Mouse (Mus musculus) erythroblast, embryonic 14.5 days (primary cell): ENCODE results near the gene Rcvrn. TPM values are rescaled to one million over a fixed set of nuclear protein-coding genes. Genes with fewer than 3 reads are reported as not detected.

Source experiments
- H3K27me3 ChIP-seq: 2 replicates; pipeline ENCODE4 v1.6.1; 2012; ENCODE audit warnings: inconsistent platforms; ENCODE audit not compliant: control insufficient read depth
- H3K36me3 ChIP-seq: 2 replicates; pipeline ENCODE4 v1.6.1; 2012; ENCODE audit warnings: mild to moderate bottlenecking, inconsistent platforms; ENCODE audit not compliant: control insufficient read depth
- H3K4me1 ChIP-seq: 2 replicates; pipeline ENCODE4 v1.6.1; 2012; ENCODE audit warnings: inconsistent platforms; ENCODE audit not compliant: control insufficient read depth
- H3K4me3 ChIP-seq: replicated peaks from 2 replicates; pipeline ENCODE3; 2012; ENCODE audit warnings: moderate library complexity, mild to moderate bottlenecking, inconsistent platforms
- H3K9me3 ChIP-seq: 2 replicates; pipeline ENCODE4 v1.6.1; 2012; ENCODE audit warnings: low read length, inconsistent platforms, mixed read lengths; ENCODE audit not compliant: control insufficient read depth
- GATA1 ChIP-seq: IDR thresholded peaks from 2 replicates; pipeline ENCODE4 v1.6.1; 2012; ENCODE audit warnings: low read length, inconsistent platforms, mixed read lengths
- TAL1 ChIP-seq: IDR thresholded peaks from 3 replicates; pipeline ENCODE4 v1.6.1; 2012; ENCODE audit warnings: low read length, inconsistent platforms, mixed read lengths
- polyA plus RNA-seq: library from polyadenylated mRNA; stranded (reverse); fragments of >175 nt; gene quantifications from 2 replicates; pipeline ENCODE4 v1.2.3, GENCODE M21; 2012

Rcvrn gene
- polyA plus RNA-seq, 1 experiment: not detected

GRCm38 (mm10) chr11:67654514-67654913, 40.6 kb upstream of the Rcvrn start:
- Histone ChIP-seq H3K4me1 (no peaks in the 10 kb centered on the region), H3K4me3 (no peak overlapping the region), H3K9me3 (no peaks in the 10 kb centered on the region), H3K36me3 (no peaks in the 10 kb centered on the region), H3K27me3 (no peaks in the 10 kb centered on the region)
- TF ChIP-seq GATA1 (no peak), TAL1 (no peak)

GRCm38 (mm10) chr11:67655236-67655959, 39.7 kb upstream of the Rcvrn start:
- no peaks in the 10 kb centered on the region for H3K4me1 ChIP-seq
- H3K9me3 ChIP-seq: no peaks in the 10 kb centered on the region
- no peak overlapping the region for H3K4me3 ChIP-seq
- H3K36me3 ChIP-seq: no peaks in the 10 kb centered on the region
- TF ChIP-seq TAL1 (no peak), GATA1 (no peak)
- no peaks in the 10 kb centered on the region for H3K27me3 ChIP-seq

GRCm38 (mm10) chr11:67656366-67656765, 38.8 kb upstream of the Rcvrn start:
- no peaks in the 10 kb centered on the region for H3K9me3 ChIP-seq
- no peak overlapping the region for H3K4me3 ChIP-seq
- H3K4me1 ChIP-seq: no peaks in the 10 kb centered on the region
- no peaks in the 10 kb centered on the region for H3K36me3 ChIP-seq
- no peaks in the 10 kb centered on the region for H3K27me3 ChIP-seq
- no peak for TF ChIP-seq TAL1
- TF ChIP-seq GATA1: no peak

- H3K27me3 ChIP-seq: no peaks in the 10 kb centered on the region
- H3K36me3 ChIP-seq: no peaks in the 10 kb centered on the region
- TF ChIP-seq GATA1 (no peak), TAL1 (no peak)
- no peaks in the 10 kb centered on the region for H3K9me3 ChIP-seq
- H3K4me3 ChIP-seq: no peak overlapping the region
- no peaks in the 10 kb centered on the region for H3K4me1 ChIP-seq
Observed at GRCm38 (mm10) chr11:67656811-67657210, 38.3 kb upstream of the Rcvrn start.

- no peaks in the 10 kb centered on the region for H3K4me1 ChIP-seq
- H3K4me3 ChIP-seq: no peak overlapping the region
- H3K27me3 ChIP-seq: no peaks in the 10 kb centered on the region
- no peaks in the 10 kb centered on the region for H3K36me3 ChIP-seq
- no peaks in the 10 kb centered on the region for H3K9me3 ChIP-seq
- TF ChIP-seq TAL1: no peak
- no peak for TF ChIP-seq GATA1
Observed at GRCm38 (mm10) chr11:67657685-67658382, 37.3 kb upstream of the Rcvrn start.

- TF ChIP-seq GATA1 (no peak), TAL1 (no peak)
- no peaks in the 10 kb centered on the region for H3K4me1 ChIP-seq
- H3K4me3 ChIP-seq: no peak overlapping the region
- no peaks in the 10 kb centered on the region for H3K27me3 ChIP-seq
- H3K36me3 ChIP-seq: no peaks in the 10 kb centered on the region
- H3K9me3 ChIP-seq: no peaks in the 10 kb centered on the region
Observed at GRCm38 (mm10) chr11:67661465-67661864, 33.7 kb upstream of the Rcvrn start.

- Histone ChIP-seq H3K4me1 (no peaks in the 10 kb centered on the region), H3K36me3 (no peaks in the 10 kb centered on the region), H3K9me3 (no peaks in the 10 kb centered on the region), H3K27me3 (no peaks in the 10 kb centered on the region), H3K4me3 (no peak overlapping the region)
- TF ChIP-seq TAL1 (no peak), GATA1 (no peak)
Observed at GRCm38 (mm10) chr11:67663437-67663836, 31.7 kb upstream of the Rcvrn start.

GRCm38 (mm10) chr11:67664261-67664660, 30.9 kb upstream of the Rcvrn start:
- Histone ChIP-seq H3K27me3 (no peaks in the 10 kb centered on the region), H3K9me3 (no peaks in the 10 kb centered on the region), H3K4me1 (no peaks in the 10 kb centered on the region), H3K4me3 (no peak overlapping the region), H3K36me3 (no peaks in the 10 kb centered on the region)
- no peak for TF ChIP-seq TAL1
- no peak for TF ChIP-seq GATA1

- Histone ChIP-seq H3K9me3 (no peaks in the 10 kb centered on the region), H3K36me3 (no peaks in the 10 kb centered on the region), H3K4me3 (no peak overlapping the region), H3K27me3 (no peaks in the 10 kb centered on the region), H3K4me1 (no peaks in the 10 kb centered on the region)
- TF ChIP-seq TAL1 (no peak), GATA1 (no peak)
Observed at GRCm38 (mm10) chr11:67664918-67665317, 30.2 kb upstream of the Rcvrn start.

- no peaks in the 10 kb centered on the region for H3K9me3 ChIP-seq
- TF ChIP-seq TAL1 (no peak), GATA1 (no peak)
- H3K4me1 ChIP-seq: no peaks in the 10 kb centered on the region
- H3K4me3 ChIP-seq: no peak overlapping the region
- H3K27me3 ChIP-seq: no peaks in the 10 kb centered on the region
- H3K36me3 ChIP-seq: no peaks in the 10 kb centered on the region
Observed at GRCm38 (mm10) chr11:67666129-67666528, 29.0 kb upstream of the Rcvrn start.
